Mouse (Mus musculus): ENCODE data around the gene Ankrd11.

- TF ChIP-seq CTCF (IDR thresholded peaks at IDR 0.05; ENCODE audit: control insufficient read depth, insufficient read depth, insufficient replicate concordance, low read depth, low read length) = no peak
- no peak for TF ChIP-seq POLR2A (IDR thresholded peaks at IDR 0.05; ENCODE audit: control insufficient read depth, low read depth, low read length)
These were observed 113.3 kb downstream of the Ankrd11 start for GRCm38 (mm10) chr8:122928631-122929224.
